Mouse (Mus musculus) kidney, adult 2 months (tissue): ENCODE data around the gene Plac8. TPM values are rescaled to one million over a fixed set of nuclear protein-coding genes. Genes with fewer than 3 reads are reported as not detected.

Experiments used
- DNase-seq: peaks from one replicate; pipeline ENCODE4 v3.0.0; 2021
- H3K27ac ChIP-seq: fragments of 200-500 bp; 2 replicates; pipeline ENCODE4 v1.5.1; 2012; ENCODE audit warnings: low read depth, low read length, control low read depth, inconsistent platforms; ENCODE audit not compliant: insufficient read depth
- H3K27me3 ChIP-seq: fragments of 200-500 bp; replicated peaks from 2 replicates; pipeline ENCODE4 v1.6.1; 2012; ENCODE audit warnings: mild to moderate bottlenecking, moderate library complexity, low read length, inconsistent platforms; ENCODE audit not compliant: control insufficient read depth, insufficient read depth
- H3K36me3 ChIP-seq: fragments of 200-500 bp; 2 replicates; pipeline ENCODE4 v1.6.1; 2012; ENCODE audit warnings: mild to moderate bottlenecking, moderate library complexity, low read length, inconsistent platforms; ENCODE audit not compliant: control insufficient read depth, insufficient read depth
- H3K4me1 ChIP-seq: fragments of 200-500 bp; 2 replicates; pipeline ENCODE4 v1.6.1; 2011; ENCODE audit warnings: low read length; ENCODE audit not compliant: control insufficient read depth, insufficient read depth
- H3K4me3 ChIP-seq: fragments of 200-500 bp; 2 replicates; pipeline ENCODE4 v1.5.1; 2011; ENCODE audit warnings: mild to moderate bottlenecking, low read depth, low read length, control low read depth; ENCODE audit not compliant: insufficient read depth
- CTCF ChIP-seq: fragments of 200-500 bp; conservative IDR thresholded peaks from 2 replicates; pipeline ENCODE4 v1.5.1; 2011; ENCODE audit warnings: low read depth, mild to moderate bottlenecking, control low read depth, low read length, moderate library complexity, mixed read lengths; ENCODE audit not compliant: insufficient read depth, insufficient read length
- POLR2A ChIP-seq: fragments of 200-500 bp; IDR thresholded peaks from one replicate; pipeline ENCODE4 v1.6.1; 2011; ENCODE audit warnings: low read depth, low read length, control low read depth
- WGBS: fragments of 180-500 bp; shearing (Covaris S2); methylation state at CpG from one replicate; pipeline ENCODE4 v1.1.7; 2018; 5-methylcytosine and 5-hydroxymethylcytosine counted together
- polyA plus RNA-seq: library from polyadenylated mRNA; depleted of rRNA; stranded (reverse); fragments of >200 nt; gene quantifications from 2 replicates; pipeline ENCODE4 v1.2.3, GENCODE M21; 2012

Plac8 gene
- polyA plus RNA-seq, 1 experiment: 60.0 TPM

DNA sequence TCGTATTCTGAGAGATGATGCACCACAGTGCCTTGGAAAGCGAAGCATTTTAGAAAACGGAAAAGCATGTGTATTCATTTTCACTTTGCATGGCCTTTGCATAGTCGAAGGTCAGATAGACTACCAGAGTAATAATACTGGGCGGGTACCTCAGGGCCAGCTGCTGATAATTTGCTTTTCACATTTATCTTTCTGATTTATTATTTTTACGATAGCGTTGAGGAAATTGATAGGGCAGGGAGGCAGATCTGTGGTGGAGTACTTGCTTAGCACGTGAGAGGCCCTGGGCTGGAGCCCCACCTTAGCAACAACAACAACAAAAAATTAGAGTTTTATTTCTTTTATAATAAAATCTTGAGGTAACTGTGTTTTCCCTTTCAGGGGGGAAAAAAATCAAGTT lies 3.9 kb downstream of the Plac8 start:
- 43% methylated on average over 8 of the region's 8 CpGs for WGBS
- TF ChIP-seq CTCF (no peak), POLR2A (no peak)

GRCm38 (mm10) chr5:100567258-100568032 lies 4.6 kb downstream of the Plac8 start:
- H3K27me3 ChIP-seq: no peaks in the 10 kb centered on the region
- 0 out of 2 replicates have a peak overlapping the region, but pooled peaks have one; percentile 10 for H3K4me3 ChIP-seq
- no peak for TF ChIP-seq CTCF
- no peak for TF ChIP-seq POLR2A
- peak; percentile 87 for DNase-seq
- H3K27ac ChIP-seq: peak overlapping the region; percentile 82
- peaks cover 6% of the 10 kb centered on the region; the same call in 1 of the 2 replicates for H3K4me1 ChIP-seq
- WGBS: 13% methylated on average over 13 of the region's 13 CpGs
- no peaks in the 10 kb centered on the region for H3K36me3 ChIP-seq

More for the DNA sequence above, 3.9 kb downstream of the Plac8 start:
- H3K36me3 ChIP-seq: no peaks in the 10 kb centered on the region
- peaks cover 6% of the 10 kb centered on the region; the same call in 1 of the 2 replicates for H3K4me1 ChIP-seq
- H3K27ac ChIP-seq: 0 out of 2 replicates have a peak overlapping the region, but pooled peaks have one; percentile 26
- H3K4me3 ChIP-seq: no peak overlapping the region
- peak; percentile 56 for DNase-seq
- H3K27me3 ChIP-seq: no peaks in the 10 kb centered on the region

GRCm38 (mm10) chr5:100566798-100567197 lies 5.2 kb downstream of the Plac8 start:
- H3K27me3 ChIP-seq: no peaks in the 10 kb centered on the region
- WGBS: 34% methylated on average over 2 of the region's 2 CpGs
- H3K36me3 ChIP-seq: no peaks in the 10 kb centered on the region
- DNase-seq: peak; percentile 61
- TF ChIP-seq POLR2A (no peak), CTCF (no peak)
- peaks cover 6% of the 10 kb centered on the region; the same call in 1 of the 2 replicates for H3K4me1 ChIP-seq
- H3K27ac ChIP-seq: peak overlapping the region; percentile 82
- no peak overlapping the region for H3K4me3 ChIP-seq

DNA sequence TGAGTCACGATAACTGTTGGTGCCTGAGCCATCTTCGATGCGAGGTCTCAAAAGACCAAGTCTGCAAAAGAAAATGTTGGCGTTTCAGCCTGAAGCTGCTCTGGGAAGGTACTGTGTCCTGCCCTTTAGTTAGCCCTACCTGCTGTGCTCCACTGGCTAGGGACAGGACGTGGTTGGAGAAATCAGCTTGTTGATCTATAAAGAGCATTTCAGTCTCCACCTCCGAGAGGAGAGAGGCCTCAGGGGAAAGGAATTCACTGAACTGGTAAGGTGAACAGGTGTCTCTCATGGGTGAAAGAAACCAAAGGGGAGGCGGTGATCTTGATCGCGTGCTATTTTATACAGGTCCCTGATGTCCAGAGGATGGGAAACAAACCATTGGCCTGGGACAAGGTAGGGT lies 9.3 kb downstream of the Plac8 start:
- H3K27ac ChIP-seq: no peak overlapping the region
- no peak for DNase-seq
- no peaks in the 10 kb centered on the region for H3K27me3 ChIP-seq
- H3K4me3 ChIP-seq: no peak overlapping the region
- TF ChIP-seq POLR2A: no peak
- WGBS: 54% methylated on average over 9 of the region's 9 CpGs
- H3K36me3 ChIP-seq: no peaks in the 10 kb centered on the region
- H3K4me1 ChIP-seq: peaks cover 6% of the 10 kb centered on the region; the same call in 1 of the 2 replicates

DNA sequence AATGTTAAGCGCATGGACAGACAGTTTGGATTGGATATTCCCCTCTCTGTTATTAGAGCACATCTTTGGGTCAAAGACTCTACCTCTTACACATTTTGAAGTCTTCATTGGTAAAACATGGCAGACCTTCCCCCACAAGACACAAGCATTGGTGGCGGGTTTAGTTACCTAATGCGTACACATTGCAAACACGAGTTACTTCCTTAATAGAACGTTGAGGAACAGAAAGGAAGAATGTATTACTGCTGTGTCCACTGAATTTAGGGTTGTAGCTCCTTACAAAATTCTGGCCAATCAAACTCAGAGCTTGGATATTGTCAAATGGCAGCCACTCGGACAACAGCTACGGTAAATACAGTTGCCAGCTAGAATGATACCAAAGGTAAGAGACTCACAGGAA lies 12.7 kb downstream of the Plac8 start:
- DNase-seq: no peak
- Histone ChIP-seq H3K4me3 (no peak overlapping the region), H3K36me3 (no peaks in the 10 kb centered on the region), H3K27ac (no peak overlapping the region), H3K27me3 (no peaks in the 10 kb centered on the region), H3K4me1 (peaks cover 7% of the 10 kb centered on the region)
- TF ChIP-seq CTCF (no peak), POLR2A (no peak)
- 96% methylated on average over 7 of the region's 7 CpGs for WGBS

DNA sequence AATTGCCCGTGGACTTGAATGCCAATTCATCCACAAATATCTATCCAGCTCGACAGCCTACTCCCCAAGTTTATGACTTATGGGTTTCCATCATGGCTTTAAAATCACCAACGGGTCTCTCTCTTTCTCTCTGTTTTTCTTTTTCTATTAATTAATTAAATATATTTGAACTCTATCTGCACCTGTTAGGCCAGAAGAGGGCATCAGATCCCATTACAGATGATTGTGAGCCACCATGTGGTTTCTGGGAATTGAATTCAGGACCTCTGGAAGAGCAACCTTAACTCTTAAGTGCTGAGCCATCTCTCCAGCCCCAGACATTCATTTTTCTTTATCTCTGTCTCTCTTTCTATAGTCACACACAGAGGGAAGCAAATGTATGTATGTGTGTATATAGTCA lies 13.3 kb downstream of the Plac8 start:
- peak; percentile 19 for DNase-seq
- WGBS: 77% methylated on average over 3 of the region's 3 CpGs
- Histone ChIP-seq H3K36me3 (no peaks in the 10 kb centered on the region), H3K4me3 (no peak overlapping the region), H3K27ac (no peak overlapping the region), H3K27me3 (no peaks in the 10 kb centered on the region), H3K4me1 (peaks cover 7% of the 10 kb centered on the region)
- TF ChIP-seq CTCF (no peak), POLR2A (no peak)

- H3K36me3 ChIP-seq: no peaks in the 10 kb centered on the region
- peaks cover 7% of the 10 kb centered on the region for H3K4me1 ChIP-seq
- H3K4me3 ChIP-seq: no peak overlapping the region
- 36% methylated on average over 9 of the region's 9 CpGs for WGBS
- H3K27me3 ChIP-seq: no peaks in the 10 kb centered on the region
- DNase-seq: peak; percentile 59
- TF ChIP-seq CTCF (no peak), POLR2A (no peak)
- H3K27ac ChIP-seq: no peak overlapping the region
Measured at GRCm38 (mm10) chr5:100557537-100557936, 14.5 kb downstream of the Plac8 start.

GRCm38 (mm10) chr5:100557019-100557418 lies 15.0 kb downstream of the Plac8 start:
- peak; percentile 36 for DNase-seq
- 59% methylated on average over 14 of the region's 14 CpGs for WGBS
- H3K27ac ChIP-seq: no peak overlapping the region
- no peak overlapping the region for H3K4me3 ChIP-seq
- H3K27me3 ChIP-seq: no peaks in the 10 kb centered on the region
- no peak for TF ChIP-seq CTCF
- TF ChIP-seq POLR2A: no peak
- peaks cover 7% of the 10 kb centered on the region for H3K4me1 ChIP-seq
- no peaks in the 10 kb centered on the region for H3K36me3 ChIP-seq
